Mouse (Mus musculus): ENCODE measurements at regions not wholly inside any gene's neighbourhood (a gene's known extent, or its start where the extent isn't known, plus 50 kb on each side); places are given as distances from the start of the nearest gene placed in this dataset.
A peak's percentile ranks its signal among the peaks of the same experiment; 100 is the strongest.

DNA sequence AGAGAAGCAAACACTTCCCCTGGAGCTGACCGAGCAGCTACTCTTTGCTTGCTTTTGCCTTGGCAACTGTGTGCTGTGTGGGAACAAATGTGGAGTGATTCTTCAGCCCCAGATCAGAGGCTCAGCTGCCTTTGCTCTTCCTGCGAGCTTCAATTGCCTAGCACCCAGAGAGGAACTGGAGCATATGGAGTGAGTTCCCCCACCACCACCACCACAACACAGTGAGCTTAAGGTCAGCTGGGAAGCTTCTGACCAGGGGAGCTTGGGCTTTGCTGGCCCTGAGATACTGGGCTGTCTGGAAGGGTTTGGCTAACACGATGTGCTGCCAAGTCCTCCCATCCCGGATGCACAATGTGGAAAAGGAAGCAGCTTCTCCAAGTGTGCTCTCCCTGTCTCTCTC, 432.8 kb upstream of the Gulo start:
- Histone ChIP-seq H3K27ac (replicated peaks; ENCODE audit: low read depth, low read length) (no peak overlapping the region), H3K36me3 (ENCODE audit: control insufficient read depth, insufficient read depth, low read length) (no peaks in the 10 kb centered on the region), H3K4me1 (ENCODE audit: control insufficient read depth, insufficient read depth, low read length) (no peaks in the 10 kb centered on the region), H3K27me3 (replicated peaks; ENCODE audit: control insufficient read depth, insufficient read depth, low read length) (no peaks in the 10 kb centered on the region), H3K9ac (ENCODE audit: low read depth, low read length) (no peak overlapping the region), H3K4me3 (ENCODE audit: low read depth, low read length) (no peak overlapping the region), H3K9me3 (ENCODE audit: control insufficient read depth, low read length) (no peaks in the 10 kb centered on the region), H3K4me2 (ENCODE audit: low read depth, low read length) (no peak overlapping the region)
- ATAC-seq (ENCODE audit: low read depth) = no peak
- DNase-seq (ENCODE audit: low spot score) = no peak
- 46% methylated on average over 4 of the region's 4 CpGs for WGBS

DNA sequence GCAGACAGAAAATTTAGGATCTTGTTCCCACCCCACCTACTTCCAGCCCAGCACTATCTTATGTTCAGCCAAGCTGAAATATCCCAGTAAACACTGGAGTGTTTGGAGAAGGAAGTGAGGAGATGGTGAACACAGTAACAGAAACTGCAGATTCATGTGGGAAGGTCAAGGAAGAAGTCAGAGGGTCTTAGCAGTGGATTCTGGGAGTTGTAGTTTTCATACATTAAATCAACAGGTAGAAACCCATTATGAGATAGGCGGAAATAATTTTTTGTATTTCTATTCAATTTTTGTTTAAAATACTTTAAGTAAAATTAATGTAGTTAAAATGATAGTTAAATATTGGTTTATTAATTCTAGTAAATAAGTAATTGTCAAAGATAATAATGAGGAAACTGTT, 429.6 kb upstream of the Gulo start:
- 0 out of 2 replicates have a peak, but pooled peaks cover 1% of the 10 kb centered on the region for H3K9me3 ChIP-seq (ENCODE audit: control insufficient read depth, low read length)
- ATAC-seq (ENCODE audit: low read depth) = no peak
- no peak overlapping the region for H3K27ac ChIP-seq (replicated peaks; ENCODE audit: low read depth, low read length)
- no peaks in the 10 kb centered on the region for H3K4me1 ChIP-seq (ENCODE audit: control insufficient read depth, insufficient read depth, low read length)
- no peak overlapping the region for H3K9ac ChIP-seq (ENCODE audit: low read depth, low read length)
- no peaks in the 10 kb centered on the region for H3K36me3 ChIP-seq (ENCODE audit: control insufficient read depth, insufficient read depth, low read length)
- H3K4me2 ChIP-seq (ENCODE audit: low read depth, low read length) = no peak overlapping the region
- WGBS = 94% methylated on average over 1 of the region's 1 CpGs
- no peaks in the 10 kb centered on the region for H3K27me3 ChIP-seq (replicated peaks; ENCODE audit: control insufficient read depth, insufficient read depth, low read length)
- H3K4me3 ChIP-seq (ENCODE audit: low read depth, low read length) = no peak overlapping the region
- no peak for DNase-seq (ENCODE audit: low spot score)

DNA sequence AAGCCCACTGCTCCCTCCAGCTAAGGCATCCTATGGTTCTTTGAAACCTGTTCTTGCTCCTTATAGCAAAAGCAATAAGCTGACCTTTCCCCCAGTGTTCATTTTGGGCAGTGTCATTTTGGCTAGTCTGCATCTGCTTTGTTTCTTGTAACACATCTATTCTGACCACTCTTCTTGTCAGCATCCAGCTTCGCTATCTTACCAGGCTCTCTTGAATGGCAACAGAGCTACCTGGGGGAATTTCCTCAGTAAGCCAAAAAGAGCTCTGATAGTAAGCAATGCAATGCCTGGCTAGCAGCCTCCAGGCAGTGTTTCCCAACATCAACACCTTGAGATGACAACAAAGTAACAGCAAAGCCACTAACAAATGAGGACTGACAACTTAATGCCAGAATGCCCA, 429.0 kb upstream of the Gulo start:
- WGBS = 78% methylated on average over 1 of the region's 1 CpGs
- Histone ChIP-seq H3K36me3 (ENCODE audit: control insufficient read depth, insufficient read depth, low read length) (no peaks in the 10 kb centered on the region), H3K4me1 (ENCODE audit: control insufficient read depth, insufficient read depth, low read length) (no peaks in the 10 kb centered on the region), H3K4me3 (ENCODE audit: low read depth, low read length) (no peak overlapping the region), H3K9me3 (ENCODE audit: control insufficient read depth, low read length) (0 out of 2 replicates have a peak, but pooled peaks cover 4% of the 10 kb centered on the region), H3K27ac (replicated peaks; ENCODE audit: low read depth, low read length) (no peak overlapping the region), H3K27me3 (replicated peaks; ENCODE audit: control insufficient read depth, insufficient read depth, low read length) (no peaks in the 10 kb centered on the region), H3K9ac (ENCODE audit: low read depth, low read length) (no peak overlapping the region), H3K4me2 (ENCODE audit: low read depth, low read length) (no peak overlapping the region)
- ATAC-seq (ENCODE audit: low read depth) (no peak), DNase-seq (ENCODE audit: low spot score) (no peak)

DNA sequence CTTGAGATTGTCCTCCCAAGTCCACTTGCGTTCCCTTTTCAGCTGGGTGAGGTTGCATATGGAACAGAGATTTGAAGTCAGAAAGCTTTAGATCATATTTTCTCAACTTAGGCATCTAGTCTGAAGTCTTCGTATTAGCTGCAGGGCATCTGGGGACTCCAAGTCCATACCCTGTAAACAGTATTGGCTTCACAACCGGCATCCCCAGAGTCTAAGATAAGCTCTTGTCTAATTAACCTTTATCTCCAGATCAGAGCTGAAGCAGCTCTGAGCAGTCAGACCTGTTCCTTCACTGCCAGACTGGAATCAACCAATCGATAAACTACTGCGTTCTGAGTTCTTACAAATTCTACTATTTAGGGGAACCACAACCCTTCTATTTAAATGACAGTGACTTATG, 422.6 kb upstream of the Gulo start:
- H3K4me1 ChIP-seq (ENCODE audit: control insufficient read depth, insufficient read depth, low read length) = no peaks in the 10 kb centered on the region
- no peak overlapping the region for H3K4me2 ChIP-seq (ENCODE audit: low read depth, low read length)
- no peak overlapping the region for H3K27ac ChIP-seq (replicated peaks; ENCODE audit: low read depth, low read length)
- 0 out of 2 replicates have a peak, but pooled peaks cover 4% of the 10 kb centered on the region for H3K9me3 ChIP-seq (ENCODE audit: control insufficient read depth, low read length)
- H3K4me3 ChIP-seq (ENCODE audit: low read depth, low read length) = no peak overlapping the region
- 85% methylated on average over 5 of the region's 5 CpGs for WGBS
- ATAC-seq (ENCODE audit: low read depth) (no peak), DNase-seq (ENCODE audit: low spot score) (no peak)
- H3K27me3 ChIP-seq (replicated peaks; ENCODE audit: control insufficient read depth, insufficient read depth, low read length) = no peaks in the 10 kb centered on the region
- no peaks in the 10 kb centered on the region for H3K36me3 ChIP-seq (ENCODE audit: control insufficient read depth, insufficient read depth, low read length)
- H3K9ac ChIP-seq (ENCODE audit: low read depth, low read length) = no peak overlapping the region

DNA sequence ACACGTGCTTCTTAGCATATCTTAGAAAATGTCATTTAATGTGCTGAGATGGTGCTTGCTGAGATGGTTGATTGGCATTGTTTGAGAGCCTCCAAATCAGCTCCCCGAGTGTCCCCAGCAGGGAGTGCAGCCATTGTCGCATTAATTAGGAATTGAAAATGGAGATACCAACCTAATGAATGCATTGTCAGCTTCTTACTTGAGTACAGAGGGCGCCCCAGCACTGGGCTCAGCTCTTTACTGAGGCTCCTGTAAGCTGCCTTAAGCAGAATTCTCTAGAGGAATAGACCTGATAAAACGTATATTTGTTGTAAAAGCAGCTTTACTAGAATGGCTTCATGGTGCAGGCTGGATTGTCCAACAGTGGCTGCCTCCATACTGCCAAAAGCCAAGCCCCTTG, 415.1 kb upstream of the Gulo start:
- H3K27ac ChIP-seq (replicated peaks; ENCODE audit: low read depth, low read length) = no peak overlapping the region
- H3K4me3 ChIP-seq (ENCODE audit: low read depth, low read length) = no peak overlapping the region
- peak; percentile 33 for DNase-seq (ENCODE audit: low spot score)
- H3K4me1 ChIP-seq (ENCODE audit: control insufficient read depth, insufficient read depth, low read length) = no peaks in the 10 kb centered on the region
- WGBS = 20% methylated on average over 5 of the region's 5 CpGs
- H3K36me3 ChIP-seq (ENCODE audit: control insufficient read depth, insufficient read depth, low read length) = no peaks in the 10 kb centered on the region
- H3K4me2 ChIP-seq (ENCODE audit: low read depth, low read length) = no peak overlapping the region
- H3K9ac ChIP-seq (ENCODE audit: low read depth, low read length) = no peak overlapping the region
- ATAC-seq (ENCODE audit: low read depth) = no peak
- 0 out of 2 replicates have a peak, but pooled peaks cover 3% of the 10 kb centered on the region for H3K27me3 ChIP-seq (replicated peaks; ENCODE audit: control insufficient read depth, insufficient read depth, low read length)
- H3K9me3 ChIP-seq (ENCODE audit: control insufficient read depth, low read length) = no peaks in the 10 kb centered on the region
